Mouse (Mus musculus): ENCODE measurements around the gene Kif2c. TPM values are rescaled to one million over a fixed set of nuclear protein-coding genes. Genes with fewer than 3 reads are reported as not detected.

Kif2c gene
- total RNA-seq, 2 experiments from 2014 or later: 17.7 to 19.7 TPM

- DNase-seq: no peak
Measured at GRCm38 (mm10) chr4:117117931-117118330, 64.5 kb downstream of the Kif2c start.

GRCm38 (mm10) chr4:117115592-117115991, 66.8 kb downstream of the Kif2c start:
- no peak for DNase-seq

GRCm38 (mm10) chr4:117113237-117113636, 69.2 kb downstream of the Kif2c start:
- DNase-seq: no peak

GRCm38 (mm10) chr4:117110985-117111384, 71.5 kb downstream of the Kif2c start:
- DNase-seq: no peak

GRCm38 (mm10) chr4:117110249-117110648, 72.2 kb downstream of the Kif2c start:
- DNase-seq: no peak

Small RNA genes within 50 kb of the gene (microRNA-seq; reads per million reads assigned to microRNA genes)
- gene Gm22398: 0 reads per million in 2 experiments

Other genes with a start within 250 kb of the Kif2c start
- gene Urod, start 188.2 kb downstream of the Kif2c start, total RNA-seq (2021): 10 to 100 TPM; 80.0 to 83.1 TPM
- gene Hectd3, start 187.3 kb downstream of the Kif2c start, total RNA-seq (2021): 10 to 100 TPM; 11.3 to 15.1 TPM
- gene Eif2b3, start 163.2 kb downstream of the Kif2c start, total RNA-seq (2021): 10 to 100 TPM; 19.1 to 20.1 TPM
- 1 to 10 TPM; 4.0 to 5.0 TPM for gene Ptch2, start 86.6 kb downstream of the Kif2c start, total RNA-seq (2021)
- 1 to 10 TPM; 4.6 to 5.9 TPM for gene Btbd19, start 56.9 kb downstream of the Kif2c start, total RNA-seq (2021)
- not detected for gene Tctex1d4, start 55.8 kb downstream of the Kif2c start, total RNA-seq (2021)
- 1 to 10 TPM; 5.0 to 5.8 TPM for gene Plk3, start 48.7 kb downstream of the Kif2c start, total RNA-seq (2021)
- gene Rps8, start 26.4 kb downstream of the Kif2c start, total RNA-seq (2021): 100 to 1,000 TPM; 952 to 961 TPM
- 10 to 100 TPM; 25.5 to 27.1 TPM for gene Tmem53, start 69.3 kb upstream of the Kif2c start, total RNA-seq (2021)
- gene Armh1, start 69.5 kb upstream of the Kif2c start, total RNA-seq (2021): under 1 TPM; 0.38 to 0.43 TPM

Measured in heart, postnatal 4 days (tissue).